Mouse (Mus musculus) G1E (cell line): ENCODE measurements around the gene Cerk.

Experiments used
- CTCF ChIP-seq: IDR thresholded peaks from 2 replicates; pipeline ENCODE4 v1.5.1; 2012; ENCODE audit warnings: low read depth, low read length, inconsistent platforms, mixed read lengths
- GATA1 ChIP-seq: IDR thresholded peaks from 2 replicates; pipeline ENCODE4 v1.6.1; 2012; ENCODE audit warnings: borderline replicate concordance, low read length, inconsistent platforms, mixed read lengths
- POLR2AphosphoS5 ChIP-seq: IDR thresholded peaks from 2 replicates; pipeline ENCODE4 v1.6.1; 2012; ENCODE audit warnings: low read depth, low read length, inconsistent platforms; ENCODE audit not compliant: insufficient replicate concordance
- TAL1 ChIP-seq: conservative IDR thresholded peaks from 2 replicates; pipeline ENCODE4 v1.6.1; 2012; ENCODE audit warnings: low read depth, low read length, inconsistent platforms, mixed read lengths

GRCm38 (mm10) chr15:86188186-86188585, 2.2 kb upstream of the Cerk start:
- no peak for TF ChIP-seq CTCF
- no peak for TF ChIP-seq TAL1
- no peak for TF ChIP-seq GATA1
- no peak for TF ChIP-seq POLR2AphosphoS5
